ENCODE assay signal across 8 mouse cellular contexts in the genomic region with DNA sequence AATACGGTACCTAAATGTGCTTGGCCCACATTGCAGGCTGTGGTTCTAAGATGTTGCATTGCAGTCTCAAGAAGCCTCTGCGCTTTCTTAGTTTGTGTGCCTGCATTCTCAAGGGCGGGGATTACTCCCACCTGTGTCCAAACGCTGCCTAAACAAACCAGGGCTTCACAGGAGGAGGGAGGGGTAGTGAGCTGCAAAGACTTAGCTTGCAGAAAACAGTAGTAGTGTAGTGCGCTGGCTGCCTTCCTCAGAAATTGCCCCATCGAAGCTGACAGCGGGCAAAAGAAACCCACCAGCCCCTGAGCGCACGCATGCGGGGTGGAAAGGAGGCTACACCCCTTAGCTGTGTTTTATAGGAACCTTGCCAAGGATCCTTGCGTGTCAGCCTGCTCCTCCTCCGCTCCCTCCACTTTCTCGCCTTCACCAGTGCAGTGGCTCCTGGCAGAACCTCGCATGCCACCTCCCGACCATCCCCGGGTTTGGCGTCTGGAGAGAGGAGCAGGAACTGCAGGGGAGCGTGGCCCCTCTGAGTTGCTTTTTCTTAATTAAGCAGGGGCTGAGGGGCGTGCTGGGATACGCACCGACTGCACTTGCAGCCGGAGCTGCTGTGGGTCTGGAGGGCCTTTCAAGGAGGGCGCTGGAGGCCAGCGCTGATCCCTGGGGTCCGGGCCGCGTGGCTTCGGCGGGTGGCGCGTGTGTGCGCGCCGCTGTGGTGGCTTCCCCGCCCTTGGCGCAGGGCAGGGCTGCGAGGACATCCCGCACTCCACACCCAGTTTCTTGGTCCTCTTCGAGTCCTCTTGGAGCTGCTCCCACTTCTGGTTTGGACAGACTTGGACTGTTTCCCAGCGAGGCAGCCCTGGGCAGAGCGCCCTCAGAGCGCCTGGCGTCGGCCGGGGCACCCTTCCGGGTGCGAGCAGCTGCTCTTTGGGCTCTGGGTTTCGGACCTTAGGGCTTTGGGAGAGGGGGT. TPM values are rescaled to one million over a fixed set of nuclear protein-coding genes. Genes with fewer than 3 reads are reported as not detected.
A peak's percentile ranks its signal among the peaks of the same experiment; 100 is the strongest.
DNase-seq lines count a peak whose midpoint lies in the region; ATAC-seq and TF ChIP-seq lines count a peak whose summit lies in the region.

A gene (plus strand): TSS at position 229 of the 967 bp plus-strand sequence.

- peaks cover 3% of the 10 kb centered on the region; the same call in 1 of the 2 replicates for H3K4me1 ChIP-seq in cerebellum, adult 2 months (ENCODE audit: control insufficient read depth, insufficient read depth, low read length)
- H3K4me1 ChIP-seq in kidney, postnatal 0 days (replicated peaks; ENCODE audit: insufficient read depth, low read length), result no peaks in the 10 kb centered on the region
- H3K4me1 ChIP-seq in midbrain, embryonic 10.5 days, result peaks cover 13% of the 10 kb centered on the region
- no peaks in the 10 kb centered on the region for H3K4me1 ChIP-seq in stomach, postnatal 0 days (replicated peaks; ENCODE audit: control insufficient read depth, insufficient read depth)

- no peaks in the 10 kb centered on the region for H3K9me3 ChIP-seq in kidney, postnatal 0 days (replicated peaks; ENCODE audit: low read length)
- no peaks in the 10 kb centered on the region for H3K9me3 ChIP-seq in midbrain, embryonic 10.5 days (replicated peaks)
- no peaks in the 10 kb centered on the region for H3K9me3 ChIP-seq in stomach, postnatal 0 days (ENCODE audit: control insufficient read depth, low read length)

- H3K27me3 ChIP-seq in cerebellum, adult 2 months (ENCODE audit: control insufficient read depth, insufficient read depth, low read length), result no peaks in the 10 kb centered on the region
- H3K27me3 ChIP-seq in kidney, postnatal 0 days (ENCODE audit: insufficient read depth, low read length), result peaks cover 8% of the 10 kb centered on the region; the same call in 1 of the 2 replicates
- H3K27me3 ChIP-seq in midbrain, embryonic 10.5 days (ENCODE audit: low read depth, poor library complexity, severe bottlenecking), result peaks cover 36% of the 10 kb centered on the region
- H3K27me3 ChIP-seq in stomach, postnatal 0 days (ENCODE audit: control insufficient read depth, insufficient read depth, low read length), result no peaks in the 10 kb centered on the region

- peak; percentile 36; the same call in 1 of the 2 replicates for ATAC-seq in kidney, postnatal 0 days (replicated peaks; ENCODE audit: low FRiP score, low read depth)
- no peak for ATAC-seq in stomach, postnatal 0 days (ENCODE audit: low FRiP score, low TSS enrichment)

- 2% methylated on average over 48 of the region's 48 CpGs for WGBS in cerebellum, adult 2 months
- 3% methylated on average over 43 of the region's 48 CpGs for WGBS in kidney, postnatal 0 days
- WGBS in midbrain, embryonic 10.5 days, result 2% methylated on average over 48 of the region's 48 CpGs
- WGBS in stomach, postnatal 0 days, result 3% methylated on average over 48 of the region's 48 CpGs

- peak within 1 kb of the TSS; percentile 79 for H3K4me3 ChIP-seq in cerebellum, adult 2 months (replicated peaks; ENCODE audit: insufficient read depth, low read depth, low read length)
- peak within 1 kb of the TSS; percentile 24 for H3K4me3 ChIP-seq in kidney, postnatal 0 days (replicated peaks; ENCODE audit: low read depth, low read length)
- H3K4me3 ChIP-seq in midbrain, embryonic 10.5 days, result peak within 1 kb of the TSS; percentile 55
- H3K4me3 ChIP-seq in stomach, postnatal 0 days (ENCODE audit: low read depth, low read length), result no peak within 1 kb of the TSS

- peak within 1 kb of the TSS; percentile 57 for H3K4me2 ChIP-seq in kidney, postnatal 0 days (ENCODE audit: low read length)
- H3K4me2 ChIP-seq in stomach, postnatal 0 days (replicated peaks; ENCODE audit: low read depth), result peak within 1 kb of the TSS; percentile 27; the same call in 1 of the 2 replicates

- peak; percentile 30; the same call in 1 of the 2 replicates for TF ChIP-seq POLR2A in cerebellum, adult 2 months (IDR thresholded peaks at IDR 0.05; ENCODE audit: borderline replicate concordance, insufficient read depth, low read length)

- no peak for TF ChIP-seq CTCF in cerebellum, adult 2 months (IDR thresholded peaks at IDR 0.05; ENCODE audit: borderline replicate concordance, insufficient read depth, low read depth, low read length)
- TF ChIP-seq CTCF in kidney, postnatal 0 days (IDR thresholded peaks at IDR 0.05; ENCODE audit: low read depth), result peak; percentile 24; the same call in 1 of the 2 replicates
- no peak for TF ChIP-seq CTCF in stomach, postnatal 0 days (IDR thresholded peaks at IDR 0.05; ENCODE audit: low read depth)

- no peak for DNase-seq in adrenal gland, adult 8-10 months
- DNase-seq in adrenal gland, postnatal 25 days, result no peak
- peak; percentile 88 to 89 for DNase-seq in cerebellum, adult 2 months
- peak; percentile 1 for DNase-seq in forelimb bud, embryonic 11.5 days (ENCODE audit: low read depth, low spot score)
- peak; percentile 22 for DNase-seq in kidney, postnatal 0 days (ENCODE audit: low spot score)
- peak; percentile 27 for DNase-seq in midbrain, embryonic 10.5 days (ENCODE audit: low spot score)
- DNase-seq in stomach, postnatal 0 days (ENCODE audit: low spot score), result no peak
- DNase-seq in spleen, postnatal 4 days (ENCODE audit: low spot score in 2 of 2), result no peak

- H3K27ac ChIP-seq in cerebellum, adult 2 months (ENCODE audit: insufficient read depth, low read length), result peak within 1 kb of the TSS; percentile 82
- H3K27ac ChIP-seq in kidney, postnatal 0 days, result no peak within 1 kb of the TSS
- H3K27ac ChIP-seq in midbrain, embryonic 10.5 days (replicated peaks), result no peak within 1 kb of the TSS; the same call in 1 of the 2 replicates
- no peak within 1 kb of the TSS for H3K27ac ChIP-seq in stomach, postnatal 0 days (replicated peaks)

- TF ChIP-seq EP300 in stomach, postnatal 0 days (optimal IDR thresholded peaks at IDR 0.05), result no peak

- no peak within 1 kb of the TSS for H3K9ac ChIP-seq in kidney, postnatal 0 days (ENCODE audit: low read depth, low read length)
- no peak within 1 kb of the TSS for H3K9ac ChIP-seq in stomach, postnatal 0 days (ENCODE audit: low read length)

- no peaks in the 10 kb centered on the region for H3K36me3 ChIP-seq in kidney, postnatal 0 days (ENCODE audit: insufficient read depth, low read length)
- H3K36me3 ChIP-seq in midbrain, embryonic 10.5 days, result no peaks in the 10 kb centered on the region
- no peaks in the 10 kb centered on the region for H3K36me3 ChIP-seq in stomach, postnatal 0 days (ENCODE audit: control insufficient read depth, insufficient read depth, low read length)

RNA-seq across cellular contexts. Expression of the gene that starts here (rescaled TPM):
- 10 to 100 TPM; 11.1 to 17.1 (median 12.3) TPM for total RNA-seq in adrenal gland, adult 8-10 months (2022)
- 7.9 and 8.0 TPM in 2 replicates for total RNA-seq in adrenal gland, postnatal 25 days (2021)
- polyA plus RNA-seq in cerebellum, adult 2 months (2012; rRNA removed), result 183 and 191 TPM in 2 replicates
- 1.3 and 1.7 TPM in 2 replicates for polyA plus RNA-seq in kidney, postnatal 0 days (2015; fragmentation: Nextera tagmentation; extraction: Ambion mirVana)
- 7.0 and 10.6 TPM in 2 replicates for polyA plus RNA-seq in midbrain, embryonic 10.5 days (2016; fragmentation: Nextera tagmentation; extraction: Ambion mirVana)
- polyA plus RNA-seq in stomach, postnatal 0 days (2015; fragmentation: Nextera tagmentation; extraction: Ambion mirVana), result 0.82 and 1.0 TPM in 2 replicates

Comparison
In these comparisons a context has a peak if more than half of its experiments do, and no peak if none do; other contexts are left out.
1. RNA of the gene that starts here (polyA plus RNA-seq): 183 to 191 TPM in cerebellum, adult 2 months; 7.0 to 10.6 TPM in midbrain, embryonic 10.5 days, 1.3 to 1.7 TPM in kidney, postnatal 0 days and 0.82 to 1.0 TPM in stomach, postnatal 0 days; every median in the first group is over 10 times any median in the second.
2. DNase-seq: peak in cerebellum, adult 2 months (2 of 2), forelimb bud, embryonic 11.5 days (single experiment), kidney, postnatal 0 days (single experiment) and midbrain, embryonic 10.5 days (single experiment); none in adrenal gland, adult 8-10 months (single experiment), adrenal gland, postnatal 25 days (single experiment), stomach, postnatal 0 days (single experiment) and spleen, postnatal 4 days (0 of 2).